Mouse (Mus musculus): ENCODE results near the gene Pex26. TPM values are rescaled to one million over a fixed set of nuclear protein-coding genes. Genes with fewer than 3 reads are reported as not detected.

Pex26 gene
- total RNA-seq, 2 experiments from 2014 or later, result 11.0 to 11.9 TPM

- DNase-seq (ENCODE audit: extremely low spot score in 1 of 2, low spot score in 1 of 2), result no peak
These were observed 17.0 kb downstream of the Pex26 start for GRCm38 (mm10) chr6:121200458-121200857.

GRCm38 (mm10) chr6:121202026-121202425 is 18.6 kb downstream of the Pex26 start:
- no peak for DNase-seq (ENCODE audit: extremely low spot score in 1 of 2, low spot score in 1 of 2)

GRCm38 (mm10) chr6:121206481-121206880 is 23.0 kb downstream of the Pex26 start:
- DNase-seq (ENCODE audit: extremely low spot score in 1 of 2, low spot score in 1 of 2), result no peak

DNA sequence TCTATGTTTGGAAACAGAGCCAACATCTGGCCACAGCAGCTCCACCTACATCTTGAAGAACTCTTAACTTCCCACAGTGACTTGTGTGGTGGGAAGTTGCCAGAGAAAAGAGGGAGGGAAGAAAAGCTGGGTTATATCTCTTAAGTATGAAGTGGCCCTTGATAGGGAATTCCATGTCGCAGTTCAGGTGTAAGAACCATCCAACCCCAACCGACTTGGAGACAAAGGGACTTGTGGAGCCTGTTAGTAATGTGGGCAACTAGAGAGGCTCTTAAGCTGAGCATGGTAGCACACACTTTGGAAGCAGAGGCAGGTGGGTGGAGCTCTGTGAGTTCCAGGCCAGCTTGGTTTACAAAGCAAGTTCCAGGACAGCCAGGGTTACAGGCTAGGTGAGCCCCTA is 26.1 kb downstream of the Pex26 start:
- DNase-seq (ENCODE audit: extremely low spot score in 1 of 2, low spot score in 1 of 2), result no peak

DNA sequence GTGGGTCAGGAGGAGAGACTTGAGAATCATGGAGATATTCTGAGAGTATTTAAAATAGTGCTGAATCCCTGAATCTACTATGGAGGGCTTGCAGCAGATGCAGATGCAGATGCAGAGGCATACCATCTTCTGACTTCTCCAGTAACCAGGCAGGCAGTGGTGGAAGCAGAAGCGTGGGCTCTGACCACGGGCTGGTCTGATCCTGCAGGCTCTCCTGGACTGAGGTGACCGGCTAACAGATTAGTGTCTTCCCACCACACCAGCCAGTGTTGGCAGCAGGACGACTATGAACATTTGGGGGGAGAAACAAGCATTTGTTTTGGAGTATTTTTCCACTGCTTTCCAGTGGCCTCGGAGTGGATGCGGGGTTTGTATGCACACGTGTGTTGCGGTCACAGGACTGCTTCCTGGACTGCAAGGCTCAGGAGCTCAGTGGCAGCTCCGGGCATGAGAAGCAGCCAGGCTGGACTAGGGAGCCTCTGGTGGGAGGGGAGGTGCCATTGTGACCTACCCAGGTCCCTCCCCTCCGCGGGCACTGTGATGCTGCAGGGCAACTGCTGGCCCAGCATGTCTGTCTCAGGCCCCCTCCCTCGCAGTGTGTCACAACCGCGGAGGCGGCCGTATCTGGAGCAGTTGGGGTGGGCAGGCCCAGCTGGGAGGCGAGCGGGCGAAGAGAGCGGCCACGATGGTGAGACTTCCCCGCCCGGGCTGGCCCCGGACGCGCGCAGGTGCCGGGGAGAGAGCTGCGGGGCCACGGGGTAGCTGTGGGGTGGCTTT is 26.9 kb downstream of the Pex26 start, which contains the start of gene Tuba8:
Tuba8 (plus strand) TSS at position 548 of the 777 bp plus-strand sequence.
- peak; percentile 21 to 30 for DNase-seq (ENCODE audit: extremely low spot score in 1 of 2, low spot score in 1 of 2)

DNA sequence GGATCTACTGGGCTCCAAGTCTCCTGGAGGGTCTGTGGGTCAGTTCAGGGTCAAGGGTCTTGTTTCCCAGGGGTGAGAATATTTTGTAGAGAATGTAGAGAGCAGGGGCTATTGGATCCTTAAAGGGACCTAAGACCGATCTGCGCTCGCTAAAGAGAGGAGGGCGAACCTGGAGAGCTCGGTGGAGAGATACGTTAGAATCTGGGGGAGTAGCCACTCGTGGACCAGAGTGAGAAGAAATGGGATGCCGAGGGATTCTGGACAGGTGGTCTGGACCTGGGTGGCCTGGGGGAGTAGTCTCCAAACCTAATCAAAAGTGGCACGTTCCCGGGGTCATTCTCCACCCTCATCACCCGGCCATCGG is 27.4 kb downstream of the Pex26 start:
- DNase-seq (ENCODE audit: extremely low spot score in 1 of 2, low spot score in 1 of 2), result no peak

GRCm38 (mm10) chr6:121211743-121212142 is 28.3 kb downstream of the Pex26 start:
- DNase-seq (ENCODE audit: extremely low spot score in 1 of 2, low spot score in 1 of 2), result no peak

GRCm38 (mm10) chr6:121212988-121213387 is 29.5 kb downstream of the Pex26 start:
- no peak for DNase-seq (ENCODE audit: extremely low spot score in 1 of 2, low spot score in 1 of 2)

- DNase-seq (ENCODE audit: extremely low spot score in 1 of 2, low spot score in 1 of 2), result no peak
These were observed 30.8 kb downstream of the Pex26 start for GRCm38 (mm10) chr6:121214221-121214620.

DNA sequence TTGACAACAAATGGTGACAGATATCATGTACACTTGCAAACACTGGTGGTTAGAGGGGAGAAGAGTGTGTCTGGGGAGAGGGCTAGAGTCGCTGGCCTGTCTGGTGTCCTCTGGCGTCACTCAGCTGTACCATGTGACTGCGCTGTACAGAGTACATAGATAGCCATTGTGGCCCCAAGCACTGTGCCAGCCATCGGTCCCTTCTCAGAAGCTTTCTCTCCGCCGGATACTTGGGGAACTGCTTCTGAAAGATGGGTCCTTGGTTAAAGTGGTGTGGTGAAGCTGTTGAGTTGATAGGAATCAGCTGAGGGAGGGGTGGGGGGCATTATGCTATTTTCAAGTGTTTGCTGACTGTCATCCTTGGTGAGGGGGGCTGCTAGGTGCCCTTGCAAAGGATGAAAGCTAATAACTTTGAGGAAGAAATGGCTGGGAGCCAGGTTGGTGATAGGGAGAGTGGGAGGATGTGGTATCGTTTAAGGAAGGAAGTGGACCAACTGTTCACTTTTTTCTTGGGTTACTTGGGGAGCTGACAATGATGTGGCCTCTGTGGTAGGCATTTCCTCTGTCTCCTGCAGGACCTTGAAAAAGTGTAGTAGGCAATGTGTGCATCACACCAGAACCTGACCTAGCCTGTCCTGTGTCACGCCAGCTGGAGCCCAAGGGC is 31.3 kb downstream of the Pex26 start:
- DNase-seq (ENCODE audit: extremely low spot score in 1 of 2, low spot score in 1 of 2), result no peak

DNA sequence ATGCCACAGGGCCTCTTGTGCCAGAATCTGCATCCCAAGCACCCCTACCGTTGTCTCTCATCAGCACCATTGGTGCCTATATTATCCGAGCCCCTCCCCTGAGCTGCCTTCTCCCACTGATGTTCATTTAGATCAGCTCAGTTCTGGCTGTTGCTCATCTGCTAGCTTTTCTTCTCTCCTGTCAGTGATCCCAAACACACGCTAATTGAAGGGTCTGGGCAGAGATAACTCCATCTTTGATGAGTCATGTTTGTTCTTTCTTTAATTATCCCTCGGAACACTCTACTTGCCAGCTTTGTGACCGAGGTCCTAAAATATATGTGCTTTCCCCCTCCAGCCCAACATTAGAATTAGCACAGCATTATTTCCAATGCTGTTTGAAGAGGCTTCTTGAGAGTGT is 31.9 kb downstream of the Pex26 start:
- no peak for DNase-seq (ENCODE audit: extremely low spot score in 1 of 2, low spot score in 1 of 2)

- no peak for DNase-seq (ENCODE audit: extremely low spot score in 1 of 2, low spot score in 1 of 2)
These were observed 32.4 kb downstream of the Pex26 start for GRCm38 (mm10) chr6:121215896-121216295.

- no peak for DNase-seq (ENCODE audit: extremely low spot score in 1 of 2, low spot score in 1 of 2)
These were observed 33.3 kb downstream of the Pex26 start for GRCm38 (mm10) chr6:121216589-121217255.

DNA sequence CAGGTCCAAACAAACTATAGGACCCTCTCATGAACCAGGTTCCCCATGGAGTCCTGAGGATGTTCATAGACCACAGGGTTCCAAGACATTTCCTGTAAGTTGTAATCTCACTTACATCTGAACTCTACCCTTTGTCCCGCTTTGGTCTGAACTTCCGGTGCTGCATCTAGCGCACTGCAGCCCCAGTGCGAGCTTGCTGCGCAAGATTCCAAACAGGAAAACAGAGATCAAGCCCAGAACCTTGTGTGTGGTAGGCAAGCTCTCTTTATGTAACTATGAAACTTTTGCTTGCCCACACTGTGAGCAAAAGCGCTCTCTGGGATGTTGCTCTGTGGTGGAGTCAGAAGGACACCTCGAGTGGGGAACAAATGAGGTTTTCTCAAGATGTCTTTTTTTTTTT is 34.5 kb downstream of the Pex26 start:
- no peak for DNase-seq (ENCODE audit: extremely low spot score in 1 of 2, low spot score in 1 of 2)

GRCm38 (mm10) chr6:121219406-121219805 is 35.9 kb downstream of the Pex26 start:
- no peak for DNase-seq (ENCODE audit: extremely low spot score in 1 of 2, low spot score in 1 of 2)

- no peak for DNase-seq (ENCODE audit: extremely low spot score in 1 of 2, low spot score in 1 of 2)
These were observed 36.7 kb downstream of the Pex26 start for GRCm38 (mm10) chr6:121220181-121220580.

DNA sequence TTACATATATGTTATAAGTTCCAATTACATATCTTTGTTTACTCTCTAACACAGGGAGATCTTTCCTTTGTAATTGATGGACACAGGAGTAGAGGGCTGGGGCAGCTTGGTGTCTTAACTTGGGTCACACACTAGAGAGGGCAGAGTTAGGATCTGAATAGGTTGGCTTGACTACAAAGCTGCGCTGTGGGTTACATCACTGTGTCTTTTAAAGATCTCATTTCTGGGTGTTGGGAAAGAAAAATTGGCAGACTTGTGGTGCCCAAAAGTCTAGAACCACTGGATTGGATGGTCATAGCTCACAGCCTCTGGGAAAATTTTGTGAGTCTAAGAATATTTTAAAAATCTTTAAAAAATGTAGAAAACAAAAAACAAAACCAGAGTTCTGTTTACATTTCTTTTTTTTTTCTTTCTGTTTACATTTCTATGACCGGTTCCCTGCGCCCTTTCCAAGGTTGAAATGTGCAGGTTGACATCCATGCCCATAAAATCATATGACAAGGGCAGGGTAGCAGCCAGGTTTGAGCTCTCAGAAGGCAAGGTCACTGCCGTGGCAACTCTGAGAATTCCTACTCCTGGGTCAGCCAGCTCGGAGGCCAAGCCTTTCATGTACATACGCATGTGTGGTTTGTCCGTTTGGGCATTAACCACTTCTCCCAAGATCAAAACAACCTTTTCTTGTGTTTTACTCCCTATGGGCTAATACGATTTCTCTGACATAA is 38.6 kb downstream of the Pex26 start:
- DNase-seq (ENCODE audit: extremely low spot score in 1 of 2, low spot score in 1 of 2), result no peak

DNA sequence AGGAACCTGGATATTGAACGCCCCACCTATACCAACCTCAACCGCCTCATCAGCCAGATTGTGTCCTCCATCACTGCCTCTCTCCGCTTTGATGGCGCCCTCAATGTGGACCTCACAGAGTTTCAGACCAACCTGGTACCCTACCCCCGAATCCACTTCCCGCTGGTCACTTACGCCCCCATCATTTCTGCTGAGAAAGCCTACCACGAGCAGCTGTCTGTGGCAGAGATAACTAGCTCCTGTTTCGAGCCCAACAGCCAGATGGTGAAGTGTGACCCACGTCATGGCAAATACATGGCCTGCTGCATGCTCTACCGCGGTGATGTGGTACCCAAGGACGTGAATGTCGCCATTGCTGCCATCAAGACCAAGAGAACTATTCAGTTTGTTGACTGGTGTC is 39.5 kb downstream of the Pex26 start:
- no peak for DNase-seq (ENCODE audit: extremely low spot score in 1 of 2, low spot score in 1 of 2)

DNA sequence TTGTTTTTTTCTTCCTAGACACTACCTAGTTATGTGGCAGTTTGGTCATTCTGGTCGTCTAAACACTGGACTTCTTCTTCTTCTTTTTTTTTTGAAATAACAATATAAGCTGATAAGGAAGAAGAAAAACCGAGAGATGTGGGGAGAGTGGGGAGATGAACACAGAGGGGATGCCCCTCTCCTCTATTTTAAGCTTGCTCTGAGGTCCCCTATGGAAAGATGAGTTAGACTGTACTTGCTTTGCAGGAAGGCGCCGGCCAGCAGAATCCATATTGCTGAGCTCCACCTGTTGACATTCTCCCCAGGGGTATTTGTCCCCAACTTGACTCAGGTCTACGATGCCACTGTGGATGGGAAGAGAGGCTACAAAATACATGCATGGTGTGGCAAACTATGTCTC is 40.6 kb downstream of the Pex26 start:
- DNase-seq (ENCODE audit: extremely low spot score in 1 of 2, low spot score in 1 of 2), result no peak

- DNase-seq (ENCODE audit: extremely low spot score in 1 of 2, low spot score in 1 of 2), result no peak
These were observed 41.5 kb downstream of the Pex26 start for GRCm38 (mm10) chr6:121224993-121225392.

GRCm38 (mm10) chr6:121226043-121226442 is 42.6 kb downstream of the Pex26 start:
- no peak for DNase-seq (ENCODE audit: extremely low spot score in 1 of 2, low spot score in 1 of 2)
